Mouse (Mus musculus): Measurements from ENCODE around the gene Zfp384. TPM values are rescaled to one million over a fixed set of nuclear protein-coding genes. Genes with fewer than 3 reads are reported as not detected.
"Not testable (repeated sequence)": the region's sequence is repeated elsewhere in the genome, so short reads cannot be mapped to it uniquely, and the experiment has no call there.

The Zfp384 gene
- polyA plus RNA-seq, 1 experiment from 2014 or later = 20.6 TPM

DNA sequence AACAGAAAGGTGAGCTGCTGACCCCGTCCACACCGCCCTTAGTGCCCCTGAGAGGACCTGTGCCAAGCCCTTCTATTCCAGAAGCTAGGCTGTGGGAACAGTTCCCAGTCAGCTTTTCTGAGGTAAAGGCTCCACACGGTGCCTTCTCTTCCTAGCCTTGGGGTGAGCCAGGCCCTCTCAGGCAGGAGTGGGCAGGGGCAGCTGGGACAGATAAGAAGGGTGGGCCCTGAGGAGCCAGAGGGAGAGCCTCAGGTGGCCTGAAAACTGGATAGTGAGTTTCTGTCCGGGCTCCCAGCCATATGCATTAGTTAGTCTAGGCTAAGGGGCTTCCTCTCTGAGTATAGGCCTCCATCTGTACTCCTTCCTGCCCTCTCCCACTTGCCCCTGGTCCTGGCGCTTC is 53.6 kb downstream of the Zfp384 start:
- ATAC-seq (ENCODE audit: low FRiP score, low read depth) = no peak
- H3K36me3 ChIP-seq = peaks cover 1% of the 10 kb centered on the region; the same call in 1 of the 2 replicates
- no peak overlapping the region for H3K27ac ChIP-seq (replicated peaks)

DNA sequence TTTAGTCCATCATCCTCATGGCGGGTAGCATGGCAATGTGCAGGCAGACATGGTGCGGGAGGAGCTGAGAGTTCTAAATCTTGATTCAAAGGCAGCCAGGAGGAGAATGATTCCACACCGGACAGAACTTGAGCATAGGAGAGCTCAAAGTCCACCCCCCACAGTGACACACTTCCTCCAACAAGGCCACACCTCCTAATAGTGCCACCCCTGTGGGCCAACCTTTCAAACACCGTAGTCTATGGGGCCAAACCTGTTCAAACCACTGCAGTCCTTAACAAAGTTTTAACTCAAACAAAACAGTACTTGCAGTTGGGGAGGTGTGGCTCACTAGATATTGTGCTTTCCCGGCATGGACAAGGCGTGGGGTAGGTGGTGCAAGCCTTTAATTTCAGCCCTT is 55.0 kb downstream of the Zfp384 start:
- Histone ChIP-seq H3K4me2 (replicated peaks) (no peak overlapping the region), H3K4me3 (no peak overlapping the region), H3K27ac (replicated peaks) (no peak overlapping the region), H3K36me3 (no peaks in the 10 kb centered on the region), H3K9ac (replicated peaks) (no peak overlapping the region), H3K27me3 (no peaks in the 10 kb centered on the region; the same call in 1 of the 2 replicates), H3K9me3 (no peaks in the 10 kb centered on the region), H3K4me1 (peaks cover 9% of the 10 kb centered on the region)
- no peak for ATAC-seq (ENCODE audit: low FRiP score, low read depth)
- WGBS = 84% methylated on average over 6 of the region's 6 CpGs

More for the DNA sequence above, 53.6 kb downstream of the Zfp384 start:
- H3K4me1 ChIP-seq = peaks cover 9% of the 10 kb centered on the region
- H3K4me3 ChIP-seq = no peak overlapping the region
- no peak overlapping the region for H3K4me2 ChIP-seq (replicated peaks)
- H3K9me3 ChIP-seq = no peaks in the 10 kb centered on the region
- 85% methylated on average over 5 of the region's 5 CpGs for WGBS
- no peak overlapping the region for H3K9ac ChIP-seq (replicated peaks)
- H3K27me3 ChIP-seq = no peaks in the 10 kb centered on the region; the same call in 1 of the 2 replicates

DNA sequence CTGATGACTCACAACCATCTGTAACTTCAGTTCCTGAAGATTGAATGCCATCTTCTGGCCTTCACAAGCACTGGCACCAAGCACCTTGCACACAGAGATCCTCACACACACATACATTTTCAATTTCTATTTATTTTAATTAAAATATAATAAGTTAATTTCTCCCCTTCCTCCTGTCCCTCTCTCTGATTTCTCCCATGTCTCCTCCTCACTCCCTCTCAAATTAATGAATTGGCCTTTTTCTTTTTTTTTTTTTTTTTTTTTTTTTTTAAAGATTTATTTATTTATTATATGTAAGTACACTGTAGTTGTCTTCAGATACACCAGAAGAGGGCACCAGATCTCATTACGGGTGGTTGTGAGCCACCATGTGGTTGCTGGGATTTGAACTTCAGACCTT is 56.3 kb downstream of the Zfp384 start:
- not testable (repeated sequence) for H3K9ac ChIP-seq (replicated peaks); H3K9me3 ChIP-seq; H3K4me3 ChIP-seq; H3K27ac ChIP-seq (replicated peaks); ATAC-seq (ENCODE audit: low FRiP score, low read depth); H3K4me1 ChIP-seq; H3K27me3 ChIP-seq; H3K36me3 ChIP-seq; H3K4me2 ChIP-seq (replicated peaks)
- no CpG with 5 or more reads among the region's 1 CpGs for WGBS

DNA sequence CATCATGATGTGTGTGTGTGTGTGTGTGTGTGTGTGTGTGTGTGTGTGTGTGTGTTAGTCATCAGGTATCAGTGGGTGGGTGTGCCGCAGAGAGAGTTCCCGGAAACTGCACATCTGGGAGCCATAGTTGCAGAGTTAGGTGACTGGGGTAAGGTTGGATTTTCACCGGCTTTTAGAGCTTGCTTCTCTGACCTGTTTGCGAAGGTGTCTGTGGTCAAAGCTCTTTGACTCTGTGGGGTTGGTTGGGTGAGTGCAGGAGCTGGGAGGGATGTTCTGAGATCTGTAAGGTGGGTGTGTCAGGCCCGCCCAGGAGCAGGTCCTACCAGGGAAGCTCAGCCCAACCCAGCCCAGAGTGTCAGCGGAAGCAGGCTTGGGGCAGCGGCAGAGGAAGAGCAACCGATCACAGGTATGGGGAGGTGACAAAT is 58.6 kb downstream of the Zfp384 start, which contains the start of gene Lpar5:
Gene Lpar5 (plus strand): TSS at position 350 of the 425 bp plus-strand sequence.
- 62% methylated on average over 8 of the region's 8 CpGs for WGBS
- H3K36me3 ChIP-seq = no peaks in the 10 kb centered on the region
- H3K4me1 ChIP-seq = peaks cover 13% of the 10 kb centered on the region; the same call in 1 of the 2 replicates
- H3K27ac ChIP-seq (replicated peaks) = no peak within 1 kb of the TSS
- no peak for ATAC-seq (ENCODE audit: low FRiP score, low read depth)
- no peak within 1 kb of the TSS for H3K4me3 ChIP-seq
- H3K27me3 ChIP-seq = no peaks in the 10 kb centered on the region; the same call in 1 of the 2 replicates
- H3K4me2 ChIP-seq (replicated peaks) = no peak within 1 kb of the TSS
- no peak within 1 kb of the TSS for H3K9ac ChIP-seq (replicated peaks)
- no peaks in the 10 kb centered on the region for H3K9me3 ChIP-seq

DNA sequence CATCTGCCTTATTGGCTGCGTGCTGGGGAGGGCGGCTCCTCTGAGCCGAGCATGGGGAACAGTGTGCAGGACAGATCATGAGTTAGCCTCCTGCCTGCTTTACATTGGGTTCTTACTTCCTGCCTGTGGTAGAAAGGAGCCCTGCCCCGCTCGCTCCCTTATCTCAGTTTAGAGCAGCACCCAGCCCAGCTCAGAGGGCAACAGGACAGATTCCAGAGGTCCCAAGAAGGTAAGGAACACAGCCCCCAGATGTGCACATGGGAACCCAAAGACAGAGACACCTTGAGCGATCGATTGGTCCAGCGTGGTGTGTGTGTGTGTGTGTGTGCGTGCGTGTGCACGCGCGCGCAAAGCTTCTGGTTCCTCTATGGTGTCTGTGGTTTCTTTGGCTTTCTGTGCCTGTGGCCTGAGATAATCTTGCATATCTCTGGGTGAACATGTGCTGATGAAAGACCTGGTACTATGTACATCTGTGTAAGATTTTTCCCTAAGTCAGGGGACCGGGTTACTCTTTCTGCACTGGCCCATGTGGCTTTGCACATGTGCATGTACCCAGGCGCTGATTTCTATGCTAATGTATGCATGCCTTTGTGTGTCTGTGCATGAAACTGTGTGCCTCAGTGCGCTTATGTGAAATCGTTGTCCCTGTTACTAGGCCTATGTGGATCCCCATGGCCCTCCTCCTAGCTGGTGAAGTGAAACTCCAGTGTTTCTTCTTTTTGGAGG is 62.4 kb downstream of the Zfp384 start:
- Histone ChIP-seq H3K4me2 (replicated peaks) (no peak overlapping the region), H3K9ac (replicated peaks) (no peak overlapping the region), H3K4me1 (peaks cover 13% of the 10 kb centered on the region; the same call in 1 of the 2 replicates), H3K9me3 (no peaks in the 10 kb centered on the region), H3K27me3 (no peaks in the 10 kb centered on the region; the same call in 1 of the 2 replicates), H3K27ac (replicated peaks) (peak overlapping the region; percentile 75), H3K4me3 (no peak overlapping the region), H3K36me3 (no peaks in the 10 kb centered on the region)
- 83% methylated on average over 18 of the region's 18 CpGs for WGBS
- peak; percentile 71 for ATAC-seq (ENCODE audit: low FRiP score, low read depth)

DNA sequence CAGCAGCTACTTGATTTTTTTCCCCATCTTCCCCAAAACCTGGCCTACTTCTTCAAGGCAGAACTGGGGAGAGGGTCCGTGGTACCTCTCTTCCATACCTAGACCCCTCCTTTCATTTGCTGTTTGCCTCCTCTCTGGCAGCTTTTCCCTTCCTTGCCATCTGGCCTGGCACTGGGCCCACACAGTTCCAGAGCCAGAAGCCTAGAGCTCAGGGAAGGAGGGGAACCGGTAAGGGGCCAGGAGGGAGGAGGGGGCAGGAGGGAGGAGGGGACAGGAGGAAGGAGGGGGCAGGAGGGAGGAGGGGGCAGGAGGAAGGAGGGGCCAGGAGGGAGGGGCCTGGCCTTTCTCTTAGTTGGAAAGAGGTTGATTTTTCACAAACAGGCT is 62.9 kb downstream of the Zfp384 start:
- ATAC-seq (ENCODE audit: low FRiP score, low read depth) = peak; percentile 44; the same call in 1 of the 2 replicates
- H3K9me3 ChIP-seq = no peaks in the 10 kb centered on the region
- H3K4me1 ChIP-seq = peaks cover 13% of the 10 kb centered on the region; the same call in 1 of the 2 replicates
- H3K4me2 ChIP-seq (replicated peaks) = no peak overlapping the region
- H3K9ac ChIP-seq (replicated peaks) = no peak overlapping the region
- no peaks in the 10 kb centered on the region for H3K36me3 ChIP-seq
- peak overlapping the region; percentile 75 for H3K27ac ChIP-seq (replicated peaks)
- H3K4me3 ChIP-seq = no peak overlapping the region
- H3K27me3 ChIP-seq = no peaks in the 10 kb centered on the region; the same call in 1 of the 2 replicates
- WGBS = 13% methylated on average over 1 of the region's 2 CpGs

DNA sequence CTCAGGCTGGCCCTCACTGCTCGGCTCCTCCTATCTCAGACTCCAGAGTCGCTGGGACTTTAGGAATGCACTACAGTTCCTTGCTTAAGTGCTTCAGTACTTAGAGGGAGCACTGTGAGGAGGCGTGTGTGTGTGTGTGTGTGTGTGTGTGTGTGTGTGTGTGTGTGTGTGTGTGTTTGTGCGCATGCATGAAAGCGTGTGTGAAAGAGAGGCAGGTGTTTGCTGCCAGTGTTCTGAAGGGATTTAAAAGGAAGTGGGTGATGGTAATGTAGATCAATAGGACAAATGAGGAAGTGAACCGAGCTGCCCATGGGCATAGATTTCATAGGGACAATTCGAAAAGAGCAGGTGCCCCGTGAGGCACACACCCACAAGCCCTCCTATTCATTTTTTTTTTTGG is 64.9 kb downstream of the Zfp384 start:
- 0 out of 2 replicates have a peak, but pooled peaks cover 5% of the 10 kb centered on the region for H3K27me3 ChIP-seq
- peaks cover 13% of the 10 kb centered on the region; the same call in 1 of the 2 replicates for H3K4me1 ChIP-seq
- WGBS = 70% methylated on average over 8 of the region's 8 CpGs
- no peak overlapping the region for H3K4me2 ChIP-seq (replicated peaks)
- no peak overlapping the region for H3K4me3 ChIP-seq
- no peaks in the 10 kb centered on the region for H3K36me3 ChIP-seq
- ATAC-seq (ENCODE audit: low FRiP score, low read depth) = no peak
- H3K9me3 ChIP-seq = no peaks in the 10 kb centered on the region
- no peak overlapping the region for H3K27ac ChIP-seq (replicated peaks)
- no peak overlapping the region for H3K9ac ChIP-seq (replicated peaks)

DNA sequence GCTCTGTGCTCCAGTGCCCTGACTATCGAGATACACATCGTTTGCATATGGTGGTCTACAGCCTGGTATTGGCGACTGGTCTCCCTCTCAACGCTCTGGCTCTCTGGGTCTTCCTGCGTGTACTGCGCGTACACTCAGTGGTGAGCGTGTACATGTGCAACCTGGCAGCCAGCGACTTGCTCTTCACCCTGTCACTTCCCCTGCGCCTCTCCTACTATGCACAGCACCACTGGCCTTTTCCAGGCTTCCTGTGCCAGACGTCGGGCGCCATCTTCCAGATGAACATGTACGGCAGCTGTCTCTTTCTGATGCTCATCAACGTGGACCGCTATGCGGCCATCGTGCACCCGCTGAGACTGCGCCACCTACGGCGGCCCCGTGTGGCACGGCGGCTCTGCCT is 72.4 kb downstream of the Zfp384 start:
- Histone ChIP-seq H3K27me3 (0 out of 2 replicates have a peak, but pooled peaks cover 5% of the 10 kb centered on the region), H3K36me3 (no peaks in the 10 kb centered on the region), H3K4me3 (peak overlapping the region; percentile 43), H3K9me3 (no peaks in the 10 kb centered on the region), H3K4me2 (replicated peaks) (peak overlapping the region; percentile 67), H3K4me1 (0 out of 2 replicates have a peak, but pooled peaks cover 7% of the 10 kb centered on the region), H3K27ac (replicated peaks) (peak overlapping the region; percentile 91), H3K9ac (replicated peaks) (peak overlapping the region; percentile 68)
- 26% methylated on average over 25 of the region's 25 CpGs for WGBS
- peak; percentile 47 for ATAC-seq (ENCODE audit: low FRiP score, low read depth)

DNA sequence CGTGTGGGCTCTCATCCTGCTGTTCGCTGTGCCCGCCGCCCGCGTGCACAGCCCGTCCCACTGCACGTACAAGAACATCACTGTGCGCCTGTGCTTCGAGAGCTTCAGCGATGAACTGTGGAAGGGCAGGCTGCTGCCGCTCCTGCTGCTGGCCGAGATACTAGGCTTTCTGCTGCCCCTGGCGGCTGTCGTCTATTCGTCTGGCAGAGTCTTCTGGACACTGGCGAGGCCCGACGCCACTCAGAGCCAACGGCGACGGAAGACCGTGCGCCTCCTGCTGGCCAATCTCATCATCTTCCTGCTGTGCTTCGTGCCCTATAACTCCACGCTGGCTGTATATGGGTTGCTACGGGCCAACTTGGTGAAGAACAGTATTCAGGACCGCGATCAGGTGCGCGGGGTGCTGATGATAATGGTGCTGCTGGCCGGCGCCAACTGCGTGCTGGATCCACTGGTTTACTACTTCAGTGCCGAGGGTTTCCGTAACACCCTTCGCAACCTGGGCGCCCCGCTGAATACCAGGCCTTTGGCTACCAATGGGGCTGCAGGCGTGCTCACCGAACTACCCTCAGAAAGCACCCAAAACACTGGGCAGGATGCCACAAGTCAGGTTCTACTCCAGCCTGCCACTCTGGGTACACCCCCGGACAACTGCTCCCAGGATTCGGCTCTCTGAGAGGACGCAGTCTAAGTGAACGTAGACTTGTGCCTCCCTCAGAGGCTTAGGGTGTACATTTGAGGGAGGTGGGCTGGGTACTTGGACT is 73.0 kb downstream of the Zfp384 start:
- peak overlapping the region; percentile 91 for H3K27ac ChIP-seq (replicated peaks)
- H3K4me2 ChIP-seq (replicated peaks) = peak overlapping the region; percentile 67
- 0 out of 2 replicates have a peak, but pooled peaks cover 7% of the 10 kb centered on the region for H3K4me1 ChIP-seq
- H3K36me3 ChIP-seq = no peaks in the 10 kb centered on the region
- H3K4me3 ChIP-seq = peak overlapping the region; percentile 43
- 21% methylated on average over 45 of the region's 45 CpGs for WGBS
- 0 out of 2 replicates have a peak, but pooled peaks cover 5% of the 10 kb centered on the region for H3K27me3 ChIP-seq
- no peaks in the 10 kb centered on the region for H3K9me3 ChIP-seq
- peak; percentile 93 for ATAC-seq (ENCODE audit: low FRiP score, low read depth)
- peak overlapping the region; percentile 68 for H3K9ac ChIP-seq (replicated peaks)

DNA sequence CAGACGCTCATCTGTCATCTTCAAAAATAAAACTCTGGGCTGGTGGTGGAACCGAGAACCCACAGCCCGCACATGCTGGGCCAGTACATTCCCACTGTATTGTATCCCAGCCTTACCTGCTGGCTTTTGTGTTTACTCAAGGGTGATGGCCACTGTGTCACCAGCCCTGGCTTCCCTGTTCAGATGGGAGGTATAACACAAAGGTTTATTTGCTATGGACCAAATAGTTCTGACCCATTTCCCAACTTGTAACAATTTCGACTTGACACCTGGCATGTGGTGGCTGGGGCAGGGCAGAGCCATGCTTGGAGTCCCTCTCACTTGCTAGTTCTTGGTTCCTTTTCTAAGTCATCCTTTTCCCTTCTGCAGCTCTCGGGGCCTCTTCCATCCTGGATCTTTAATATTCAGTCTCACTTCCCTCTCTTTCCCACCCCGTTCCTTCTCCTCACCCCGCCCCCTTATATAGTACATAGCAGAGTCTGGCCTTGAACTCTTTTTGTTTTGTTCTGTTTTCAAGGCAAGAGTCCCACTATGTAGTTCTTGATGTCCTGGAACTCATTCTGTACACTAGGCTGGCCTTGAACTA is 73.9 kb downstream of the Zfp384 start:
- 0 out of 2 replicates have a peak, but pooled peaks cover 5% of the 10 kb centered on the region for H3K27me3 ChIP-seq
- H3K9me3 ChIP-seq = no peaks in the 10 kb centered on the region
- no peak overlapping the region for H3K4me2 ChIP-seq (replicated peaks)
- 0 out of 2 replicates have a peak, but pooled peaks cover 7% of the 10 kb centered on the region for H3K4me1 ChIP-seq
- H3K9ac ChIP-seq (replicated peaks) = no peak overlapping the region
- H3K36me3 ChIP-seq = no peaks in the 10 kb centered on the region
- H3K27ac ChIP-seq (replicated peaks) = no peak overlapping the region
- WGBS = 82% methylated on average over 7 of the region's 7 CpGs
- no peak for ATAC-seq (ENCODE audit: low FRiP score, low read depth)
- H3K4me3 ChIP-seq = no peak overlapping the region

DNA sequence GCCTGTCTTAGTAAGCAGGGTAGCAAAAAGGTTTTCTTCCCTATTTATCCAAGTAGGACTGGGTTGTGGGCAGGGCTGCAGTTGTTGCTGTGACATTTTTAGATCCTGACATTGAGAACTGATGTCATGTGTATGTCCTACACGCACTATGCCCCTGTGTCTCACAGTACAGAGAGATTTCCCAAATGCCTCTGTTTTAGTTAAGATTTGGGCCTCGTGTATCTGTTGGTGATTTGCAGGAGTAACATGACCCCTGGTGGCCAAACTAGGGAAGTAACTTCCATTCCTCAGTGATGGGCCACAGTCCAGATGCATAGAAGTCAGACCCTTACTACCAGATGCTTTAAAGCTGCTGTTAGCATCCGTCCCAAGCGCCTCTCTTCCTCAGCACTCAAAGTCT is 75.5 kb downstream of the Zfp384 start:
- Histone ChIP-seq H3K4me3 (no peak overlapping the region), H3K27me3 (no peaks in the 10 kb centered on the region), H3K4me1 (peaks cover 18% of the 10 kb centered on the region), H3K9ac (replicated peaks) (no peak overlapping the region), H3K36me3 (no peaks in the 10 kb centered on the region), H3K9me3 (no peaks in the 10 kb centered on the region), H3K27ac (replicated peaks) (no peak overlapping the region), H3K4me2 (replicated peaks) (no peak overlapping the region)
- ATAC-seq (ENCODE audit: low FRiP score, low read depth) = no peak; the same call in 1 of the 2 replicates
- 4% methylated on average over 4 of the region's 4 CpGs for WGBS
